Mouse (Mus musculus) CH12.LX (cell line): ENCODE measurements around the gene Erf. TPM values are rescaled to one million over a fixed set of nuclear protein-coding genes. Genes with fewer than 3 reads are reported as not detected.

Source experiments
- DNase-seq: peaks from one replicate; pipeline ENCODE4 v3.0.0-alpha.2; 2013; ENCODE audit errors: extremely low read depth
- H3K27ac ChIP-seq: 2 replicates; pipeline ENCODE4 v1.5.1; 2012; ENCODE audit warnings: low read depth, mild to moderate bottlenecking, control low read depth, moderate library complexity; ENCODE audit not compliant: insufficient read depth
- H3K27me3 ChIP-seq: replicated peaks from 2 replicates; pipeline ENCODE3; 2012; ENCODE audit warnings: inconsistent platforms
- H3K36me3 ChIP-seq, 2 experiments: replicated peaks in 1 of 2; 2 replicates each; pipeline versions ENCODE3 to v1.6.1; 2012; ENCODE audit warnings: inconsistent platforms in 1 of 2, low read length in 1 of 2, mild to moderate bottlenecking in 1 of 2, mixed read lengths in 1 of 2, moderate library complexity in 1 of 2; ENCODE audit not compliant: control insufficient read depth in 1 of 2, insufficient read depth in 1 of 2
- H3K4me1 ChIP-seq, 2 experiments: 2 replicates each; pipeline ENCODE4 v1.6.1; 2012; ENCODE audit warnings: inconsistent platforms in 1 of 2, moderate library complexity in 1 of 2; ENCODE audit not compliant: insufficient read depth in 2 of 2, control insufficient read depth in 1 of 2
- H3K4me2 ChIP-seq: 2 replicates; pipeline ENCODE4 v1.6.1; 2012; ENCODE audit warnings: low read depth, mild to moderate bottlenecking, control low read depth; ENCODE audit not compliant: poor library complexity, insufficient read depth, severe bottlenecking
- H3K4me3 ChIP-seq, 3 experiments: fragments of 150-350 bp in 1 of 3; sonication (generic) in 1 of 3; replicated peaks in 1 of 3; 2 replicates each; pipeline versions ENCODE3 to v1.5.1; 2011 to 2012; ENCODE audit warnings: low read depth in 2 of 3, low read length in 2 of 3, mild to moderate bottlenecking in 2 of 3, moderate library complexity in 2 of 3, control low read depth in 1 of 3, improper control_type of control experiment in 1 of 3, inconsistent platforms in 1 of 3, mixed read lengths in 1 of 3; ENCODE audit not compliant: poor library complexity in 1 of 3
- H3K79me2 ChIP-seq: replicated peaks from 2 replicates; pipeline ENCODE4 v1.6.1; 2012; ENCODE audit warnings: mild to moderate bottlenecking, moderate library complexity; ENCODE audit not compliant: control insufficient read depth, poor library complexity, insufficient read depth, severe bottlenecking; ENCODE audit errors: extremely low read depth
- H3K9ac ChIP-seq: 2 replicates; pipeline ENCODE4 v1.6.1; 2012; ENCODE audit warnings: low read depth, mild to moderate bottlenecking, control low read depth, moderate library complexity; ENCODE audit not compliant: insufficient read depth
- H3K9me3 ChIP-seq: replicated peaks from 2 replicates; pipeline ENCODE3; 2012; ENCODE audit warnings: low read length, inconsistent platforms, mixed read lengths
- BHLHE40 ChIP-seq: IDR thresholded peaks from 2 replicates; pipeline ENCODE4 v1.6.1; 2011; ENCODE audit warnings: mild to moderate bottlenecking, low read depth, low read length, improper control_type of control experiment
- EP300 ChIP-seq: IDR thresholded peaks from 2 replicates; pipeline ENCODE4 v1.6.1; 2011; ENCODE audit warnings: low read length, improper control_type of control experiment
- HCFC1 ChIP-seq: IDR thresholded peaks from 2 replicates; pipeline ENCODE4 v1.6.1; 2012; ENCODE audit warnings: low read depth, mild to moderate bottlenecking, inconsistent platforms, low read length, improper control_type of control experiment
- IRF4 ChIP-seq: IDR thresholded peaks from 2 replicates; pipeline ENCODE4 v1.6.1; 2014; ENCODE audit warnings: low read depth, mild to moderate bottlenecking, inconsistent platforms, low read length, improper control_type of control experiment
- JUN ChIP-seq: IDR thresholded peaks from 2 replicates; pipeline ENCODE4 v1.6.1; 2011; ENCODE audit warnings: low read depth, mild to moderate bottlenecking, low read length, improper control_type of control experiment, moderate library complexity; ENCODE audit not compliant: insufficient read depth
- JUND ChIP-seq: conservative IDR thresholded peaks from 2 replicates; pipeline ENCODE4 v1.6.1; 2011; ENCODE audit warnings: low read depth, low read length, improper control_type of control experiment
- MAX ChIP-seq: IDR thresholded peaks from 2 replicates; pipeline ENCODE4 v1.6.1; 2011; ENCODE audit warnings: low read length, improper control_type of control experiment
- MAZ ChIP-seq: IDR thresholded peaks from 2 replicates; pipeline ENCODE4 v1.6.1; 2012; ENCODE audit warnings: low read depth, mild to moderate bottlenecking, inconsistent platforms, low read length, improper control_type of control experiment, moderate library complexity
- MYC ChIP-seq: IDR thresholded peaks from 2 replicates; pipeline ENCODE4 v1.6.1; 2011; ENCODE audit warnings: low read depth, mild to moderate bottlenecking, improper control_type of control experiment, low read length
- PAX5 ChIP-seq: IDR thresholded peaks from 2 replicates; pipeline ENCODE4 v1.6.1; 2012; ENCODE audit warnings: low read length, inconsistent platforms, mixed read lengths
- POLR2A ChIP-seq: IDR thresholded peaks from 2 replicates; pipeline ENCODE4 v1.6.1; 2011; ENCODE audit warnings: low read depth, mild to moderate bottlenecking, improper control_type of control experiment, low read length
- RAD21 ChIP-seq: IDR thresholded peaks from 2 replicates; pipeline ENCODE4 v1.6.1; 2011; ENCODE audit warnings: low read depth, mild to moderate bottlenecking, low read length, improper control_type of control experiment, moderate library complexity
- SIN3A ChIP-seq: IDR thresholded peaks from 2 replicates; pipeline ENCODE4 v1.6.1; 2012; ENCODE audit warnings: low read length, improper control_type of control experiment, inconsistent platforms
- TCF12 ChIP-seq: IDR thresholded peaks from 2 replicates; pipeline ENCODE4 v1.6.1; 2014; ENCODE audit warnings: low read depth, mild to moderate bottlenecking, inconsistent platforms, low read length, improper control_type of control experiment
- UBTF ChIP-seq: IDR thresholded peaks from 2 replicates; pipeline ENCODE4 v1.6.1; 2012; ENCODE audit warnings: low read depth, mild to moderate bottlenecking, inconsistent platforms, low read length, improper control_type of control experiment, moderate library complexity
- ZC3H11A ChIP-seq: IDR thresholded peaks from 2 replicates; pipeline ENCODE4 v1.6.1; 2012; ENCODE audit warnings: low read depth, mild to moderate bottlenecking, inconsistent platforms, low read length, improper control_type of control experiment
- ZKSCAN1 ChIP-seq: IDR thresholded peaks from 2 replicates; pipeline ENCODE4 v1.6.1; 2012; ENCODE audit warnings: low read depth, inconsistent platforms, low read length, improper control_type of control experiment, borderline replicate concordance
- ZMIZ1 ChIP-seq: IDR thresholded peaks from 2 replicates; pipeline ENCODE4 v1.6.1; 2012; ENCODE audit warnings: low read depth, mild to moderate bottlenecking, inconsistent platforms, low read length, improper control_type of control experiment
- ZNF384 ChIP-seq: IDR thresholded peaks from 2 replicates; pipeline ENCODE4 v1.6.1; 2012; ENCODE audit warnings: low read depth, low read length, improper control_type of control experiment, inconsistent platforms
- dilution Hi-C: fragments of 300-500 bp; cut with MboI; formaldehyde crosslinking; loops from 2 replicates; pipeline ENCODE4 v1.14.3; 2020; ENCODE audit warnings: low sequenced_read_pairs; ENCODE audit not compliant: extremely low pct_unique_long_range_greater_than_20kb, extremely low pct_ligation_motif_present
- in situ Hi-C: fragments of 300-500 bp; cut with MboI; formaldehyde crosslinking; loops from 3 replicates; pipeline ENCODE4 v1.14.3; 2019; ENCODE audit warnings: low sequenced_read_pairs, low pct_ligation_motif_present, low pct_unique_long_range_greater_than_20kb, mixed read lengths
- polyA plus RNA-seq: library from polyadenylated mRNA; unstranded; fragments of >175 nt; gene quantifications from 2 replicates; pipeline ENCODE4 v1.2.1, GENCODE M21; 2012; ENCODE audit warnings: low read depth; ENCODE audit not compliant: insufficient read length
- total RNA-seq, 2 experiments: library from RNA; depleted of rRNA; stranded (reverse); fragments of 300-350 nt in 1 of 2; fragments of >200 nt in 1 of 2; gene quantifications; 2 replicates each; pipeline ENCODE4 v1.2.3; 2012 to 2014

Gene Erf
- total and polyA plus RNA-seq, 3 experiments, result 6.1 to 15.4 (median 13.2) TPM

GRCm38 (mm10) chr7:25221102-25221883 is 29.3 kb downstream of the Erf start, which contains the start of gene Zfp526 (continued):
- peak; percentile 55; the same call in 1 of the 2 replicates for TF ChIP-seq ZMIZ1
- peak; percentile 73 for TF ChIP-seq HCFC1
- no peak for TF ChIP-seq ZKSCAN1
- no peak for TF ChIP-seq JUND
- 0 out of 2 replicates have a peak, but pooled peaks have one; percentile 4 for TF ChIP-seq IRF4
- TF ChIP-seq RAD21, result no peak; the same call in 1 of the 2 replicates
- TF ChIP-seq UBTF, result no peak
- no peak for TF ChIP-seq EP300
- peak; percentile 92 for TF ChIP-seq SIN3A
- no peak for TF ChIP-seq ZC3H11A
- TF ChIP-seq TCF12, result peak; percentile 67
- no peak; the same call in 1 of the 2 replicates for TF ChIP-seq BHLHE40
- TF ChIP-seq ZNF384, result no peak
- peak; percentile 64; the same call in 1 of the 2 replicates for TF ChIP-seq MAZ

- dilution Hi-C loops, result no loop called here
Observed at GRCm38 (mm10) chr7:25220457-25221101, 30.0 kb downstream of the Erf start, which contains the start of gene Dedd2. TSS of gene Dedd2 (minus strand) at chr7:25220615.

More at GRCm38 (mm10) chr7:25220457-25221101, 30.0 kb downstream of the Erf start, which contains the start of gene Dedd2:
- peak within 1 kb of the TSS; percentile 87 for H3K4me2 ChIP-seq
- peak; percentile 45 for DNase-seq
- H3K9ac ChIP-seq, result peak within 1 kb of the TSS; percentile 69
- peak within 1 kb of the TSS; percentile 34 for H3K27ac ChIP-seq
- TF ChIP-seq ZKSCAN1, result no peak
- TF ChIP-seq POLR2A, result no peak
- TF ChIP-seq BHLHE40, result peak; percentile 97
- TF ChIP-seq MYC, result peak; percentile 71
- TF ChIP-seq MAX, result 0 out of 2 replicates have a peak, but pooled peaks have one; percentile 54
- TF ChIP-seq ZC3H11A, result no peak
- peak; percentile 6; the same call in 1 of the 2 replicates for TF ChIP-seq ZMIZ1
- TF ChIP-seq JUN, result no peak
- TF ChIP-seq JUND, result no peak
- TF ChIP-seq PAX5, result no peak
- in situ Hi-C loops, result no loop called here
- H3K27me3 ChIP-seq, result no peaks in the 10 kb centered on the region
- peaks cover 3 to 41% of the 10 kb centered on the region in 2 experiments; a peak in 3 of 4 replicates for H3K4me1 ChIP-seq
- H3K79me2 ChIP-seq, result peaks cover 9% of the 10 kb centered on the region
- peak within 1 kb of the TSS; percentile 73 to 86 (median 86) for H3K4me3 ChIP-seq
- no peaks in the 10 kb centered on the region for H3K9me3 ChIP-seq
- H3K36me3 ChIP-seq, result peaks cover 22 to 40% of the 10 kb centered on the region in 2 experiments
